Mouse (Mus musculus) thymus, postnatal 10 days (tissue): ENCODE results near the gene Akr1b7.

ENCODE experiments used
- DNase-seq, 2 experiments: peaks; one replicate each; pipeline ENCODE4 v3.0.0; 2021; ENCODE audit warnings: low spot score in 2 of 2

Gene Akr1b7

DNA sequence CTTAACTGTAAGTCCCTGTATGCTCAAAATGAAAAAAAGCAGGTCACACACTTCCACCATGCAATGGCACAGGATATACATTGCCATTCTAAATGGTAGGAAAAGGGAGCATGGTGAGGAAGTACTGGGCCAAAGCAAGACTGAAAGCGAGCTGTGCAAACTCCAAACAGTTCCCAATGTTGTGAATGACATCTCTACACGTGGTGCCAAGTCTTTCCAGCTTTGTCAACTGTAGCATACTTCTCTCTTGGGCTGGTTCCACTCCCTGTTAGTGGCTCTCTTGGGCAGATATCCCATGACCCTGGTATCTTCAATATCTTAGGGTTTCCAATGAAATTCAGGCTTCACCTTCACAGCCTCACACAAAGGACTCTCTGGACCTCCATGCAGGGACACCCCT, 26.9 kb downstream of the Akr1b7 start:
- DNase-seq: no peak

GRCm38 (mm10) chr6:34441556-34442257, 29.6 kb downstream of the Akr1b7 start:
- no peak for DNase-seq

DNA sequence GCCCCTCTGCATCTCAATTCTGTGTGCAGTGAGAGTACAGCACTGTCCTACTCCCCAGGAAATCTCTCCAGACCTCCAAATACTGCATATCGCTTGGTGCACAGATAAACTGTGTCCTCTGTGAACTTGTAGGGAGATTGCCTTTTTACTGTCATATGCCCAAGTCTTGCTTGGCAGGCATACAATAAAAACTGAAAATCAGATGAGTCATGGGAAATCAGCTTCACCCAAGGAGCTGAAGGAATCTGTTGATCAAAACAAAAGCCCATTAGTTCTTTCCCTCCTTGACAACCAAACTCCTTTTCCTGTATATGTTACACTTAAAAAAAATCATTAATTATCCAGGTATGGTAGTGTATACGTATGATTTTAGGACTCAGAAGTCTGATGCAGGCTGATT, 31.7 kb downstream of the Akr1b7 start:
- no peak for DNase-seq

- DNase-seq: peak; percentile 45 to 73
These were observed 35.8 kb downstream of the Akr1b7 start for GRCm38 (mm10) chr6:34447961-34448360.

GRCm38 (mm10) chr6:34448696-34449095, 36.6 kb downstream of the Akr1b7 start:
- no peak for DNase-seq

GRCm38 (mm10) chr6:34452963-34453770, 41.0 kb downstream of the Akr1b7 start:
- DNase-seq: no peak

DNA sequence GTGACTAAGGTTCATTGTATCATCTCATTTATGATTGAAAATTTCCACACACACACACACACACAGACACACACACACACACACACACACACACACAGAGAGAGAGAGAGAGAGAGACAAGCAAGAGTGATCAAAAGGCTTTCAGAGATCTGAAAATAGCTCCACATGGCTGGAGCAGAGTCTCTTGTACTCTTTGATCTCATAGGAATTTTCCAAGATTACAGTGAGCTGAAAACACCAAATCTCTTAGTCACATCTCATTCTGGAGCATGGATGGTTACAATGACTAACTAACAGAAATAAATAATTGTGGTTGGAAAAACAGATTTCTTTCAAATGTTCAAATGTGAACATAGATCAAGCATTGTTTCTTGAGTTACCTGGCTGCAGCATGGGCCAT, 47.3 kb downstream of the Akr1b7 start:
- no peak for DNase-seq

GRCm38 (mm10) chr6:34460651-34461050, 48.5 kb downstream of the Akr1b7 start:
- no peak for DNase-seq

DNA sequence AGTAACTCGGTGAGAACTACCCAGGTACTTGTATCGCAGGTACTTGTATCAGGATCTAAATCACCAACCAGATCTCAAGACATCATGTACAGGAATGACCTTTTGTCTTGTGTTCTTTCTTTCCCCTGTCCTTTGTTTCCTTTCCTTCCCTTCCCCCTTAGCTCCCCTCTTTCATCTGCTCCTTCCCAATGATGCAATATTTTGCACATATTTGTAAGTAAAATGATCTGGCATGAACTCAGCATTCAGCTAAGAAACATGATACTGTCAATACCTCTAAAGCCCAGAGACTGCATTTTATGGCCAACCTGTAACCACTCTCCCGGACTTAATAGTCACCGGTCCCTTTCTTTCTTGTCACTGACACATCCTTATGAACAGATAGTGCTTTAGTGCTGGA, 51.4 kb downstream of the Akr1b7 start:
- DNase-seq: no peak

GRCm38 (mm10) chr6:34471434-34472110, 59.4 kb downstream of the Akr1b7 start:
- no peak for DNase-seq
